Mouse (Mus musculus): ENCODE data around the gene Thap11.

- no peak for TF ChIP-seq CTCF (conservative IDR thresholded peaks at IDR 0.05; ENCODE audit: insufficient read depth, insufficient read length, low read depth, low read length)
- TF ChIP-seq POLR2A (IDR thresholded peaks at IDR 0.05; ENCODE audit: low read depth, low read length) = no peak
Measured at GRCm38 (mm10) chr8:105858495-105858894, 3.6 kb downstream of the Thap11 start.
